Mouse (Mus musculus) midbrain, embryonic 12.5 days (tissue): ENCODE results near the gene Phgdh. TPM values are rescaled to one million over a fixed set of nuclear protein-coding genes. Genes with fewer than 3 reads are reported as not detected.

Experiments used
- ATAC-seq: fragments of 200-750 bp; cut with Nextera tagmentation; 2 replicates; pipeline ENCODE4 v1.8.0; 2017; ENCODE audit warnings: low read depth, moderate TSS enrichment, moderate library complexity; ENCODE audit not compliant: low FRiP score
- H3K27ac ChIP-seq: fragments of 300-500 bp; sonication (generic); replicated peaks from 2 replicates; pipeline ENCODE4 v1.5.1; 2016; ENCODE audit warnings: mild to moderate bottlenecking
- H3K27me3 ChIP-seq: fragments of 300-500 bp; sonication (generic); 2 replicates; pipeline ENCODE4 v1.6.1; 2016; ENCODE audit warnings: mild to moderate bottlenecking
- H3K36me3 ChIP-seq: fragments of 300-500 bp; sonication (generic); 2 replicates; pipeline ENCODE4 v1.6.1; 2016
- H3K4me1 ChIP-seq: fragments of 300-500 bp; sonication (generic); 2 replicates; pipeline ENCODE4 v1.6.1; 2016
- H3K4me2 ChIP-seq: fragments of 300-500 bp; sonication (generic); replicated peaks from 2 replicates; pipeline ENCODE4 v1.6.1; 2016; ENCODE audit warnings: mild to moderate bottlenecking, moderate library complexity
- H3K4me3 ChIP-seq: fragments of 300-500 bp; sonication (generic); 2 replicates; pipeline ENCODE4 v1.5.1; 2016; ENCODE audit warnings: mild to moderate bottlenecking
- H3K9ac ChIP-seq: fragments of 300-500 bp; sonication (generic); replicated peaks from 2 replicates; pipeline ENCODE4 v1.6.1; 2016; ENCODE audit warnings: mild to moderate bottlenecking, moderate library complexity
- H3K9me3 ChIP-seq: fragments of 300-500 bp; sonication (generic); 2 replicates; pipeline ENCODE4 v1.6.1; 2016; ENCODE audit warnings: mild to moderate bottlenecking
- WGBS: fragments of 180-500 bp; shearing (Covaris S2); methylation state at CpG from one replicate; pipeline ENCODE4 v1.1.7; 2016; 5-methylcytosine and 5-hydroxymethylcytosine counted together
- polyA plus RNA-seq: library from polyadenylated mRNA; unstranded; fragments of >200 nt; fragmentation: Nextera tagmentation; extraction: Ambion mirVana; gene quantifications from 2 replicates; pipeline ENCODE4 v1.2.1, GENCODE M21; 2016

Gene Phgdh
- polyA plus RNA-seq, 1 experiment from 2014 or later, result 278 TPM

- Histone ChIP-seq H3K4me1 (no peaks in the 10 kb centered on the region), H3K9ac (no peak overlapping the region), H3K4me2 (no peak overlapping the region), H3K9me3 (peaks cover 11% of the 10 kb centered on the region; the same call in 1 of the 2 replicates), H3K36me3 (no peaks in the 10 kb centered on the region), H3K27me3 (no peaks in the 10 kb centered on the region), H3K27ac (no peak overlapping the region), H3K4me3 (no peak overlapping the region)
- ATAC-seq, result no peak
- 93% methylated on average over 2 of the region's 2 CpGs for WGBS
These were observed 29.0 kb upstream of the Phgdh start for GRCm38 (mm10) chr3:98368776-98369175.

- Histone ChIP-seq H3K27me3 (no peaks in the 10 kb centered on the region), H3K4me1 (no peaks in the 10 kb centered on the region), H3K36me3 (no peaks in the 10 kb centered on the region), H3K27ac (no peak overlapping the region), H3K4me3 (no peak overlapping the region), H3K9ac (no peak overlapping the region), H3K9me3 (peaks cover 11% of the 10 kb centered on the region; the same call in 1 of the 2 replicates), H3K4me2 (no peak overlapping the region)
- 74% methylated on average over 4 of the region's 4 CpGs for WGBS
- no peak for ATAC-seq
These were observed 28.5 kb upstream of the Phgdh start for GRCm38 (mm10) chr3:98368283-98368682.

GRCm38 (mm10) chr3:98366823-98367222 is 27.0 kb upstream of the Phgdh start:
- H3K27me3 ChIP-seq, result no peaks in the 10 kb centered on the region
- no peaks in the 10 kb centered on the region for H3K36me3 ChIP-seq
- no peak overlapping the region for H3K9ac ChIP-seq
- H3K4me2 ChIP-seq, result no peak overlapping the region
- H3K4me3 ChIP-seq, result no peak overlapping the region
- no peaks in the 10 kb centered on the region for H3K4me1 ChIP-seq
- H3K27ac ChIP-seq, result no peak overlapping the region
- peaks cover 7% of the 10 kb centered on the region; the same call in 1 of the 2 replicates for H3K9me3 ChIP-seq
- 81% methylated on average over 4 of the region's 4 CpGs for WGBS
- no peak for ATAC-seq

- Histone ChIP-seq H3K27ac (no peak overlapping the region), H3K4me1 (no peaks in the 10 kb centered on the region), H3K36me3 (no peaks in the 10 kb centered on the region), H3K27me3 (no peaks in the 10 kb centered on the region), H3K9me3 (no peaks in the 10 kb centered on the region), H3K4me3 (no peak overlapping the region), H3K4me2 (no peak overlapping the region), H3K9ac (no peak overlapping the region)
- ATAC-seq, result no peak
- WGBS, result 88% methylated on average over 3 of the region's 3 CpGs
These were observed 26.3 kb upstream of the Phgdh start for GRCm38 (mm10) chr3:98366086-98366485.

GRCm38 (mm10) chr3:98362753-98363152 is 23.0 kb upstream of the Phgdh start:
- Histone ChIP-seq H3K4me2 (no peak overlapping the region), H3K9ac (no peak overlapping the region), H3K4me3 (no peak overlapping the region), H3K27ac (no peak overlapping the region), H3K27me3 (no peaks in the 10 kb centered on the region), H3K36me3 (no peaks in the 10 kb centered on the region), H3K4me1 (no peaks in the 10 kb centered on the region), H3K9me3 (no peaks in the 10 kb centered on the region)
- WGBS, result 31% methylated on average over 2 of the region's 2 CpGs
- ATAC-seq, result no peak

- Histone ChIP-seq H3K4me2 (no peak overlapping the region), H3K36me3 (no peaks in the 10 kb centered on the region), H3K9ac (no peak overlapping the region), H3K4me3 (no peak overlapping the region), H3K27ac (no peak overlapping the region), H3K4me1 (0 out of 2 replicates have a peak, but pooled peaks cover 2% of the 10 kb centered on the region), H3K9me3 (no peaks in the 10 kb centered on the region), H3K27me3 (no peaks in the 10 kb centered on the region)
- WGBS, result 73% methylated on average over 3 of the region's 3 CpGs
- no peak for ATAC-seq
These were observed 17.0 kb upstream of the Phgdh start for GRCm38 (mm10) chr3:98356632-98357370.

- Histone ChIP-seq H3K9me3 (no peaks in the 10 kb centered on the region), H3K27me3 (no peaks in the 10 kb centered on the region), H3K36me3 (no peaks in the 10 kb centered on the region), H3K4me1 (0 out of 2 replicates have a peak, but pooled peaks cover 2% of the 10 kb centered on the region), H3K9ac (no peak overlapping the region; the same call in 1 of the 2 replicates), H3K4me2 (no peak overlapping the region), H3K27ac (no peak overlapping the region), H3K4me3 (no peak overlapping the region)
- 0 out of 2 replicates have a peak, but pooled peaks have one; percentile 47 for ATAC-seq
- 61% methylated on average over 6 of the region's 6 CpGs for WGBS
These were observed 16.2 kb upstream of the Phgdh start for GRCm38 (mm10) chr3:98356026-98356365.

GRCm38 (mm10) chr3:98355344-98356025 is 15.7 kb upstream of the Phgdh start:
- Histone ChIP-seq H3K4me2 (no peak overlapping the region), H3K9me3 (no peaks in the 10 kb centered on the region), H3K4me1 (0 out of 2 replicates have a peak, but pooled peaks cover 2% of the 10 kb centered on the region), H3K9ac (no peak overlapping the region; the same call in 1 of the 2 replicates), H3K27me3 (no peaks in the 10 kb centered on the region), H3K36me3 (no peaks in the 10 kb centered on the region), H3K27ac (no peak overlapping the region), H3K4me3 (no peak overlapping the region)
- 64% methylated on average over 10 of the region's 10 CpGs for WGBS
- ATAC-seq, result peak; percentile 23; the same call in 1 of the 2 replicates

GRCm38 (mm10) chr3:98353892-98354291 is 14.1 kb upstream of the Phgdh start:
- H3K9me3 ChIP-seq, result no peaks in the 10 kb centered on the region
- ATAC-seq, result no peak
- H3K4me2 ChIP-seq, result no peak overlapping the region
- H3K36me3 ChIP-seq, result no peaks in the 10 kb centered on the region
- no peak overlapping the region for H3K9ac ChIP-seq
- H3K4me1 ChIP-seq, result 0 out of 2 replicates have a peak, but pooled peaks cover 4% of the 10 kb centered on the region
- no peaks in the 10 kb centered on the region for H3K27me3 ChIP-seq
- WGBS, result 29% methylated on average over 7 of the region's 7 CpGs
- no peak overlapping the region for H3K4me3 ChIP-seq
- no peak overlapping the region for H3K27ac ChIP-seq

GRCm38 (mm10) chr3:98348705-98349104 is 8.9 kb upstream of the Phgdh start:
- H3K9me3 ChIP-seq, result no peaks in the 10 kb centered on the region
- H3K4me1 ChIP-seq, result 0 out of 2 replicates have a peak, but pooled peaks cover 2% of the 10 kb centered on the region
- no peak overlapping the region for H3K9ac ChIP-seq
- no peak overlapping the region for H3K4me3 ChIP-seq
- 14% methylated on average over 8 of the region's 8 CpGs for WGBS
- H3K36me3 ChIP-seq, result no peaks in the 10 kb centered on the region
- no peak overlapping the region for H3K4me2 ChIP-seq
- H3K27ac ChIP-seq, result no peak overlapping the region
- peak; percentile 79; the same call in 1 of the 2 replicates for ATAC-seq
- no peaks in the 10 kb centered on the region for H3K27me3 ChIP-seq

GRCm38 (mm10) chr3:98348106-98348505 is 8.3 kb upstream of the Phgdh start:
- 0 out of 2 replicates have a peak, but pooled peaks cover 2% of the 10 kb centered on the region for H3K4me1 ChIP-seq
- no peak overlapping the region for H3K27ac ChIP-seq
- no peak overlapping the region for H3K4me3 ChIP-seq
- ATAC-seq, result no peak
- H3K9ac ChIP-seq, result no peak overlapping the region
- H3K4me2 ChIP-seq, result no peak overlapping the region
- no peaks in the 10 kb centered on the region for H3K36me3 ChIP-seq
- WGBS, result 85% methylated on average over 6 of the region's 6 CpGs
- no peaks in the 10 kb centered on the region for H3K9me3 ChIP-seq
- H3K27me3 ChIP-seq, result no peaks in the 10 kb centered on the region

GRCm38 (mm10) chr3:98343235-98343634 is 3.4 kb upstream of the Phgdh start:
- H3K4me3 ChIP-seq, result no peak overlapping the region
- no peaks in the 10 kb centered on the region for H3K9me3 ChIP-seq
- H3K4me1 ChIP-seq, result peaks cover 6% of the 10 kb centered on the region
- no peaks in the 10 kb centered on the region for H3K27me3 ChIP-seq
- H3K27ac ChIP-seq, result no peak overlapping the region
- 91% methylated on average over 3 of the region's 3 CpGs for WGBS
- no peak for ATAC-seq
- H3K36me3 ChIP-seq, result no peaks in the 10 kb centered on the region
- H3K9ac ChIP-seq, result no peak overlapping the region
- H3K4me2 ChIP-seq, result no peak overlapping the region
